Mouse (Mus musculus): ENCODE measurements around the gene AK157302. TPM values are rescaled to one million over a fixed set of nuclear protein-coding genes. Genes with fewer than 3 reads are reported as not detected.
"Not testable (repeated sequence)": the region's sequence is repeated elsewhere in the genome, so short reads cannot be mapped to it uniquely, and the experiment has no call there.

AK157302 gene
- polyA plus RNA-seq (2016; fragmentation: Nextera tagmentation; extraction: Ambion mirVana): 0.24 and 0.33 TPM in 2 replicates

DNA sequence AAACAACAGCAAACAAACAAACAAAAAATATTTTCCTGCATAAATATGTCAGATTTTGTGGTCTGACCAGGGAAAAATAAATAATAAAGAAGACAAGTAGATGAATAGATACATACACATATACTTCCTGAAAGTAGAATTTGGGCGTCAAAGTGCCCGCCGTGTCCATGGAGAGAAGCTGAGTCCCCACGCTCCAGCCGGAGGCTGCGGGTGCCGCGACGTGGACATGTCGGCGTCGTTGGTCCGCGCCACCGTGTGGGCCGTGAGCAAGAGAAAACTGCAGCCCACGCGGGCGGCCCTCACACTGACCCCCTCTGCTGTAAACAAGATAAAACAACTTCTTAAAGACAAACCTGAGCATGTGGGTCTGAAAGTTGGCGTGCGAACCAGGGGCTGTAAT, at the start of gene AK157302:
AK157302 (plus strand) TSS at position 144 of the 400 bp plus-strand sequence.
- Histone ChIP-seq H3K4me3 (no peak within 1 kb of the TSS), H3K4me2 (no peak within 1 kb of the TSS), H3K9me3 (replicated peaks) (no peaks in the 10 kb centered on the region), H3K27me3 (replicated peaks) (no peaks in the 10 kb centered on the region), H3K9ac (no peak within 1 kb of the TSS), H3K36me3 (no peaks in the 10 kb centered on the region), H3K4me1 (replicated peaks) (no peaks in the 10 kb centered on the region), H3K27ac (ENCODE audit: poor library complexity, severe bottlenecking) (no peak within 1 kb of the TSS)
- 87% methylated on average over 21 of the region's 21 CpGs for WGBS
- ATAC-seq (ENCODE audit: insufficient number of reproducible peaks, low FRiP score): no peak

DNA sequence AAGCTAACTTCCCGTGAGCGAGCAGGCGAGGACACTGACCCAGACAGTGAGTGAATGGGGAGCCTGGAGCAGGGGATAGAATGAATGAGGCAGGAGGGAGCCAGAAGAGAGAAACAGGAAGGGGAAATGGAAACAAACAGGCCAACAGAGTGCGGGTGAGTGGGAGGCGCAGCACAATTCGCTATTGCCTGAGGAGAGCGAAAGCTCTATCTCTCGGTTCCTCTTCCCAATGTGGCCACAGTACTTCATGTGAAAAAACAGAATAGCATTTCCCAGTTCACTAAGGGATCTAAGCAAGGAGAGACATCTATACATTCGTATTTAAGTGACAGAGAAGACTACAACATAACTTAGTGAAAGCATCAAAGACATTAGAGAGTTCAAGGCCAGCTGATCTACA, 48.2 kb upstream of the AK157302 start:
- Histone ChIP-seq H3K9ac (no peak overlapping the region), H3K27me3 (replicated peaks) (no peaks in the 10 kb centered on the region), H3K36me3 (peaks cover 71% of the 10 kb centered on the region), H3K4me1 (replicated peaks) (no peaks in the 10 kb centered on the region; the same call in 1 of the 2 replicates), H3K4me2 (no peak overlapping the region), H3K27ac (ENCODE audit: poor library complexity, severe bottlenecking) (no peak overlapping the region), H3K4me3 (no peak overlapping the region), H3K9me3 (replicated peaks) (no peaks in the 10 kb centered on the region)
- WGBS: 88% methylated on average over 9 of the region's 9 CpGs
- no peak for ATAC-seq (ENCODE audit: insufficient number of reproducible peaks, low FRiP score)

DNA sequence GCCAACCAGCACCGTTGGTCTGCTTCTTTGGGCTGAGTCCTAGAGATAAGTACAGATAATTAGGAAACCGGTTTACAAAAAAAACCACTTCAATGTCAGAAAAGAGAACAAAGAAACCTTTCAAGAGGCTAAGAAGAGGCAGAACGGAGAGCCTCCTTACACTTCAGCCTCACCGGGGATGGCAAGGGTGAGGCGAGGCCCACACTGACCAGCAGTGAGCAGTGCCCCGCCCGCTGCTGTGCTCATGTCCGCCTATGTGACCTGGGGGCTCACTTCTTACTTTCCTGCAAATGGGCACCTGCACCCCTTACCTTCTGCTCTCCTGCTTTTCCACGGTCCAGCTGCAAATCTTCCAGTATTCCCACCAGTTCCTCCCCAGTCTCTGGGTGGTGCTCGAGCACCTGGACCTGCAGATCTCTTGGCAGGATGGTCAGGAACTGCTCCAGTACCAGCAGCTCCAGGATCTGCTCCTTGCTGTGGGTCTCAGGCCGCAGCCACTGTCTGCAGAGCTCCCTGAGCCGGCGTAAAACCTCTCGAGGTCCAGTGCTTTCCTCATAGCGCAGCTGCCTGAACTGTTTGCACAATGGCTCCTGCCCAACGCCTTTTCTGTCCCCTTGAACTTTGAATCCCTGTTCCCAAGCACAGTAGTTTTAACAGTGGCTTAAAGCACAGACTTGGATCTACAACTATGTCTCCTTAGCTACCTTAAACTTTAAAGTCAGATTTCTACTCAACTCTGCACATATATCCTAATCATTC, 47.0 kb upstream of the AK157302 start:
- ATAC-seq (ENCODE audit: insufficient number of reproducible peaks, low FRiP score): no peak
- Histone ChIP-seq H3K36me3 (peaks cover 66% of the 10 kb centered on the region), H3K4me2 (no peak overlapping the region), H3K9me3 (replicated peaks) (no peaks in the 10 kb centered on the region), H3K4me1 (replicated peaks) (peaks cover 8% of the 10 kb centered on the region), H3K9ac (no peak overlapping the region), H3K27ac (ENCODE audit: poor library complexity, severe bottlenecking) (no peak overlapping the region), H3K4me3 (no peak overlapping the region), H3K27me3 (replicated peaks) (no peaks in the 10 kb centered on the region)
- 79% methylated on average over 16 of the region's 16 CpGs for WGBS

DNA sequence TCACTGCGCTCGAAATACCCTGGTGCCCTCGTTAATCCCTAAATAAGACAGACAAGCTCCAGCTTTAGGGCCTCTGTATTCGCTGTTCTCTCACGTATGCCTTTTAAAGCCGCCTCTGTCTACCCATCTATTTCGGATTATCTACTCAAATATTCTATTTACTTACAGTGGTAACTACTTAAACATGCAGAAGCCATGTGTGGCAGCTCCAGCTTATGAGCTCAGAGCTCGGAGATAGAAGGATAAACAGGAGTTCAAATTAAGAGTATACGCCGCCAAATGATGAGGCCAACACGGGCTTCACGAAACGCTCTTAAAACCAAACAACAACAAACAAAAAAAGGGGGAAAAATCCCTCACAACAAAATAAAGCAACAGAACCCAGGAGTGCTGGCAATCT, 42.0 kb upstream of the AK157302 start:
- peak overlapping the region; percentile 75 for H3K4me3 ChIP-seq
- no peak for ATAC-seq (ENCODE audit: insufficient number of reproducible peaks, low FRiP score)

DNA sequence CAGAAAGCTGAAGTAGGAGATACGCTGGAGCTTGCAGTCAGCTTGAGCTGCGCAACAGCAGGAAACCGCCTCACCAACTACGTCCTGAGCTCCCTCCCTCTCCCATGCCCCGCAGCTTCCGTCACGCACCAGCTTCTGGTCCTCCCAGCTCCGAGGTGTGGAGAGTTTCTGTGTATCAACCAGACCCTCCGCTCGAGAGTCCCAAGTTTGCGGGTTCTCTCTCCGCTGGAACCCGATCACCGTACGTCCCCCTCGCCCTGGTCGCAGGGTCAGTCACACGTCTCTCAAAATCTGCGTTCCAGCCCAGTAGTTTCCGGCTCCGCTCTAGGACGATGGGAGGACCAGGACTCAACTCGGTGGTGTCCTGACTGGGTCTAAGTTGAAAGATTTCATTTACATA, 41.6 kb upstream of the AK157302 start, which contains the start of gene Zscan26:
Zscan26 (minus strand) TSS at position 282 of the 400 bp plus-strand sequence.
- H3K9me3 ChIP-seq (replicated peaks): no peaks in the 10 kb centered on the region
- ATAC-seq (ENCODE audit: insufficient number of reproducible peaks, low FRiP score): peak; percentile 89
- no peaks in the 10 kb centered on the region for H3K27me3 ChIP-seq (replicated peaks)
- peaks cover 17% of the 10 kb centered on the region for H3K36me3 ChIP-seq
- H3K27ac ChIP-seq (ENCODE audit: poor library complexity, severe bottlenecking): peak within 1 kb of the TSS; percentile 85
- H3K4me1 ChIP-seq (replicated peaks): peaks cover 15% of the 10 kb centered on the region
- WGBS: 0% methylated on average over 23 of the region's 23 CpGs
- H3K9ac ChIP-seq: peak within 1 kb of the TSS; percentile 80
- H3K4me2 ChIP-seq: peak within 1 kb of the TSS; percentile 80
- peak within 1 kb of the TSS; percentile 75 for H3K4me3 ChIP-seq

More for the DNA sequence above, 42.0 kb upstream of the AK157302 start:
- peaks cover 20% of the 10 kb centered on the region for H3K36me3 ChIP-seq
- H3K27me3 ChIP-seq (replicated peaks): no peaks in the 10 kb centered on the region
- peak overlapping the region; percentile 80 for H3K9ac ChIP-seq
- 2% methylated on average over 13 of the region's 13 CpGs for WGBS
- peak overlapping the region; percentile 80 for H3K4me2 ChIP-seq
- H3K4me1 ChIP-seq (replicated peaks): peaks cover 15% of the 10 kb centered on the region
- H3K27ac ChIP-seq (ENCODE audit: poor library complexity, severe bottlenecking): peak overlapping the region; percentile 85
- no peaks in the 10 kb centered on the region for H3K9me3 ChIP-seq (replicated peaks)

DNA sequence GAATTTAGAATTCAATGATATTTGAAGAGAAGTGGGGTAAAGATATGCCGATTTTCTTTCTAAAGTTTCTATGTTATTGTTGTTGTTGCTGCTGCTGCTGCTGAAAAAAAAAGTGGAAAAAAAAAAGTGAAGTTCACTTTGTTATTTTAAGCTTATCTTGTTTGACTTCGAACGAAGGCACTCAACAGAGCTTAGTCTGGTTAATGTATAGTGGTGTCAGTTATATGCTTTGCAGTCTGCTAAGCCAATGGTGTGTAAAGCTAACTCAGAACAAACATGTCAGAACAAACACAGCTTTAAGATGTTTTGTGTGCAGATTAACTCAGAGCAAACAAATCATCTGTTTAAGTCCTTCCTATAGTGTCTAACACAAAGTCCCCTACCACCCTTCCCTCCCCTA, 40.9 kb upstream of the AK157302 start:
- peak; percentile 56; the same call in 1 of the 2 replicates for ATAC-seq (ENCODE audit: insufficient number of reproducible peaks, low FRiP score)
- peaks cover 10% of the 10 kb centered on the region for H3K36me3 ChIP-seq
- H3K4me2 ChIP-seq: peak overlapping the region; percentile 80; the same call in 1 of the 2 replicates
- peaks cover 15% of the 10 kb centered on the region for H3K4me1 ChIP-seq (replicated peaks)
- peak overlapping the region; percentile 85; the same call in 1 of the 2 replicates for H3K27ac ChIP-seq (ENCODE audit: poor library complexity, severe bottlenecking)
- H3K9ac ChIP-seq: no peak overlapping the region
- no peak overlapping the region for H3K4me3 ChIP-seq
- no peaks in the 10 kb centered on the region for H3K9me3 ChIP-seq (replicated peaks)
- H3K27me3 ChIP-seq (replicated peaks): no peaks in the 10 kb centered on the region
- 45% methylated on average over 3 of the region's 3 CpGs for WGBS

DNA sequence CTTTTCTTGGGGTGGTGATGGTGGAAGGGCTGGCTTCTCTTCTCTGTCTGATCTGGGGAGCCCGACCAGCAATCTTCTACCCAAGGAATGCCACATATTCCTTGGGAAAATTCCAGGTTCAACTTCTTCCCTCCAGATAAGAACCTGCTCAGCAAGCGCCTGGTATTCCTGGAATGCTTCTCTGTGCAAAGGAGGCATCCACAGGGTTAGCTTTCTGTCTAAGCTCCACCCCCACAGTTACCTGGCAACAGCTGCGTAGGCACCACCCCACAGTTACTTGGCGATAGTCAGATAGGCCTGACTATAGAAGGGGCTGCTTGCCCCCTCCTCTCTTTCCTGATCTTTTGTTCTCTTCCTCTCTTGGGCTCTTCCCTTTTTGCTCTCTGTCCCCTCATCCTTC, 38.7 kb upstream of the AK157302 start:
- Histone ChIP-seq H3K36me3 (peaks cover 4% of the 10 kb centered on the region; the same call in 1 of the 2 replicates), H3K27me3 (replicated peaks) (no peaks in the 10 kb centered on the region), H3K4me2 (no peak overlapping the region), H3K27ac (ENCODE audit: poor library complexity, severe bottlenecking) (no peak overlapping the region), H3K4me1 (replicated peaks) (peaks cover 15% of the 10 kb centered on the region), H3K9ac (no peak overlapping the region), H3K4me3 (no peak overlapping the region), H3K9me3 (replicated peaks) (no peaks in the 10 kb centered on the region)
- 5% methylated on average over 4 of the region's 4 CpGs for whole genome bisulfite sequencing
- ATAC-seq (ENCODE audit: insufficient number of reproducible peaks, low FRiP score): peak; percentile 67

DNA sequence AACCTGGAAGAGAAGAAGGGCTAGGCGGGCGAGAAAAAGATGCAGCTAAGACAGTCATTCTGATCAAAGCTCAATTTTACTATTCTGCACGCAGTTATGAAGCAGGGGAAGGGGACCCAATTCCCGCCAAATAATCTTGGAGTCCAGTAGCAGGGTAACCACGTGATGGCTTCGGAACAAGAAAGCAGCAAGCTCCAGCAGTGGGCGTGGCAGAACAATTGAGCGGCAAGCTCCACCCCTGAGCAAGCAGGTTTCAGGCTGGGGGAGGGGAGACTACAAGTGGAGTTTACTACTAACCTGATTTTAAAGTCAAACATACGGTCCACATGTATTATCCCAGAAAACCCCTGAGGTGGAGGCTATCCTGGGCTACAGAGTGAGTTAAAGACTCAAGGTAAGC, 32.5 kb upstream of the AK157302 start:
- not testable (repeated sequence) for H3K36me3 ChIP-seq; H3K4me2 ChIP-seq; ATAC-seq (ENCODE audit: insufficient number of reproducible peaks, low FRiP score); H3K9me3 ChIP-seq (replicated peaks); H3K9ac ChIP-seq; H3K4me1 ChIP-seq (replicated peaks); H3K4me3 ChIP-seq; H3K27me3 ChIP-seq (replicated peaks); H3K27ac ChIP-seq (ENCODE audit: poor library complexity, severe bottlenecking)
- WGBS: 52% methylated on average over 9 of the region's 9 CpGs

DNA sequence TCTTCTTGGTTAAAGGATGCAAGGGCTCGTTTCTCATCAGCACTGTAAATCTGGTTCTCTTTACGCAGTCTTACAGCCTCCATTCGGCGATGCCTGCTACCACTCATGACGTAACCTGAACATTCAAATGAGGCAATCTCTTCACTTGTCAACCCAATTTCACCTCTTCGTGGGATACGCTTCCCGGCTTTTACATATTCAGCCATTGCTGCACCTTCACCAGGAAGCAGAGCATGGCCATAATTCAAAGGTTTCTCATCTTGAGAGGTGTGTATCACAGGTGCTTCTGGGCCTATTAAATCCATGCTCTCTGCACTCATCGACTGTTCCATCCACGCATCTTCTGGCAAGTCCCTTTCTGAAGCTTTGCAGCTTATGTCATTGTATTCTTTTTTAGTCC, 27.7 kb upstream of the AK157302 start:
- Histone ChIP-seq H3K27ac (ENCODE audit: poor library complexity, severe bottlenecking) (no peak overlapping the region), H3K9me3 (replicated peaks) (no peaks in the 10 kb centered on the region), H3K9ac (no peak overlapping the region), H3K4me3 (no peak overlapping the region), H3K36me3 (no peaks in the 10 kb centered on the region), H3K4me1 (replicated peaks) (peaks cover 5% of the 10 kb centered on the region; the same call in 1 of the 2 replicates), H3K4me2 (no peak overlapping the region), H3K27me3 (replicated peaks) (no peaks in the 10 kb centered on the region)
- no peak for ATAC-seq (ENCODE audit: insufficient number of reproducible peaks, low FRiP score)
- WGBS: 82% methylated on average over 10 of the region's 10 CpGs

DNA sequence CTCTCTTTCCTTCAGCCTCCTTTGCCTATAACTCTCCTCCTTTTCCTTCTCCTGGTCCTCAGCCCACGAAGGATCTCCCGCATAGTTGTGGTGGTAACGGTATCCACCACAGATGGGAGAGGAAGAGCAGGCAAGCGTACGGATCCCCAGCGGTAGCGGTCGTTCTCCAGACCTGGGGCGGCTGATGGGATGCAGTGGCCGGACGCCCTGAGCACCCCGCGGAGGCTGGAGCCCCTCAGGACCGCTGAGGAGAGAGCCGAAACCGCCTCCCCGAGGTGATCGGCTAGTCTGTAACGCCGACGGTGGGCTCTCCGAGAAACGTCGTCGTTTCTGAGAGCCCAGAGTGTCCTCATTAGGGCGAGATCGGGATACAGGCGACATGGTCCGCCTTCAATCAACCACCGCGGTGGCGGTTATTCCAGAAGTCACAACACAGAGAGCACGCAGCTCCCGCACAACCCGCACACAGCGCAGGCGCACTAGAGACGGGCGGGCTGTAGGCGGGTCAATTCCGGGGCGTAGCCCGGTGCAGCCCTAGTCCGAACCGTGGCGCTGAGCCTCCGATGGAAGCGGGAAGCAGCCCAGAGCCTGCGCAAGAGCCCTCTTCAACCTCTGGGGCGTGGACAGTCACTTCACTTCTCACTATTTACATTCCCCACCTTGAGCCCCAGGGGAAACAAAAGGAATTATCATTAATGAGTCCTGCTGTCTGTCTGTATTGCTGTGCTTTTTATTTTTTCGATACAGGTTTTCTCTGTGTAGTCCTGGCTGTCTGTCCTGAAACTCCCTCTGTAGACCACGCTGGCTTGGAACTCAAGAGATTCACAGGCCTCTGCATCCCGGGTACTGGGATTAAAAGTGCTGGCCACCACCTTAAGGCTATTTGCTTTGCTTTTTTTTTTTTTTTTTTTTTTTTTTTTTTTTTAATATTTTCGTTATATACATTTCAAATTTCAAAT, 26.7 kb upstream of the AK157302 start, which contains the start of gene Nkapl:
Nkapl (minus strand) TSS at position 449 of the 959 bp plus-strand sequence.
- peak within 1 kb of the TSS; percentile 66 for H3K4me3 ChIP-seq
- peak; percentile 97 for ATAC-seq (ENCODE audit: insufficient number of reproducible peaks, low FRiP score)
- under 1% methylated on average over 54 of the region's 54 CpGs for WGBS
- no peaks in the 10 kb centered on the region for H3K9me3 ChIP-seq (replicated peaks)
- peaks cover 9% of the 10 kb centered on the region; the same call in 1 of the 2 replicates for H3K4me1 ChIP-seq (replicated peaks)
- H3K36me3 ChIP-seq: no peaks in the 10 kb centered on the region
- H3K27ac ChIP-seq (ENCODE audit: poor library complexity, severe bottlenecking): peak within 1 kb of the TSS; percentile 32; the same call in 1 of the 2 replicates
- H3K27me3 ChIP-seq (replicated peaks): no peaks in the 10 kb centered on the region
- H3K4me2 ChIP-seq: peak within 1 kb of the TSS; percentile 91
- peak within 1 kb of the TSS; percentile 77 for H3K9ac ChIP-seq

DNA sequence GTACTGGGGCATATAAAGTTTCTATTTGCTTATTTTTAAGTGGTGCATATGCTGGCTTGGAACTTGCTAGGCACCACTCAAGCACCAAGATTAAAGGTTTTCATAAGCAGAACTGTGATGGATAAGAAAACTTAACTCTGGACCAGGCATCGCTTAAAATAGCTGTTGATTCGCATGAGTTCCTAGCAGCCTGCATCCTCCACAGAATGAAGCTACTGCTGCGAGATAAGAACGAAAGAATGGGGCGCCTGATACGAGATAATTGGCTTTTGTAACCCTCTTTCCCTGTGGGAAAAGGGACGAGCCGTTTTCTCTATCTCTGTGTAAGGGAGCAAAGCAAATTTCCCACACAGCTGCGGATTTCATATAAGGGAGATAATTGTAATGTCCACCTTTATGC, 25.9 kb upstream of the AK157302 start:
- 6% methylated on average over 9 of the region's 9 CpGs for WGBS
- peak overlapping the region; percentile 66 for H3K4me3 ChIP-seq
- H3K27ac ChIP-seq (ENCODE audit: poor library complexity, severe bottlenecking): no peak overlapping the region

More for the DNA sequence above, 25.9 kb upstream of the AK157302 start:
- Histone ChIP-seq H3K36me3 (no peaks in the 10 kb centered on the region), H3K27me3 (replicated peaks) (no peaks in the 10 kb centered on the region), H3K4me2 (peak overlapping the region; percentile 91), H3K9ac (no peak overlapping the region), H3K9me3 (replicated peaks) (no peaks in the 10 kb centered on the region), H3K4me1 (replicated peaks) (peaks cover 9% of the 10 kb centered on the region; the same call in 1 of the 2 replicates)
- ATAC-seq (ENCODE audit: insufficient number of reproducible peaks, low FRiP score): no peak
